Mouse (Mus musculus) neural tube, embryonic 12.5 days (tissue): ENCODE data around the gene Aox4. TPM values are rescaled to one million over a fixed set of nuclear protein-coding genes. Genes with fewer than 3 reads are reported as not detected.

Source experiments
- ATAC-seq: fragments of 200-750 bp; cut with Nextera tagmentation; 2 replicates; pipeline ENCODE4 v1.8.0; 2017; ENCODE audit warnings: low read depth, mild to moderate bottlenecking, moderate TSS enrichment, moderate library complexity; ENCODE audit not compliant: low FRiP score
- H3K27ac ChIP-seq: fragments of 300-500 bp; sonication (generic); 2 replicates; pipeline ENCODE4 v1.5.1; 2016
- H3K27me3 ChIP-seq: fragments of 300-500 bp; sonication (generic); replicated peaks from 2 replicates; pipeline ENCODE4 v1.6.1; 2016; ENCODE audit warnings: mild to moderate bottlenecking
- H3K36me3 ChIP-seq: fragments of 300-500 bp; sonication (generic); 2 replicates; pipeline ENCODE4 v1.6.1; 2016; ENCODE audit warnings: mild to moderate bottlenecking
- H3K4me1 ChIP-seq: fragments of 300-500 bp; sonication (generic); 2 replicates; pipeline ENCODE4 v1.6.1; 2016
- H3K4me2 ChIP-seq: fragments of 300-500 bp; sonication (generic); replicated peaks from 2 replicates; pipeline ENCODE4 v1.6.1; 2016; ENCODE audit warnings: mild to moderate bottlenecking
- H3K4me3 ChIP-seq: fragments of 300-500 bp; sonication (generic); 2 replicates; pipeline ENCODE4 v1.5.1; 2016
- H3K9ac ChIP-seq: fragments of 300-500 bp; sonication (generic); 2 replicates; pipeline ENCODE4 v1.6.1; 2016; ENCODE audit warnings: mild to moderate bottlenecking
- H3K9me3 ChIP-seq: fragments of 300-500 bp; sonication (generic); 2 replicates; pipeline ENCODE4 v1.6.1; 2016; ENCODE audit warnings: mild to moderate bottlenecking
- WGBS: fragments of 180-500 bp; shearing (Covaris S2); methylation state at CpG from one replicate; pipeline ENCODE4 v1.1.7; 2016; 5-methylcytosine and 5-hydroxymethylcytosine counted together
- polyA plus RNA-seq: library from polyadenylated mRNA; unstranded; fragments of >200 nt; fragmentation: Nextera tagmentation; extraction: Ambion mirVana; gene quantifications from 2 replicates; pipeline ENCODE4 v1.2.1, GENCODE M21; 2016

Gene Aox4
- polyA plus RNA-seq, result 0.22 and 0.23 TPM in 2 replicates

DNA sequence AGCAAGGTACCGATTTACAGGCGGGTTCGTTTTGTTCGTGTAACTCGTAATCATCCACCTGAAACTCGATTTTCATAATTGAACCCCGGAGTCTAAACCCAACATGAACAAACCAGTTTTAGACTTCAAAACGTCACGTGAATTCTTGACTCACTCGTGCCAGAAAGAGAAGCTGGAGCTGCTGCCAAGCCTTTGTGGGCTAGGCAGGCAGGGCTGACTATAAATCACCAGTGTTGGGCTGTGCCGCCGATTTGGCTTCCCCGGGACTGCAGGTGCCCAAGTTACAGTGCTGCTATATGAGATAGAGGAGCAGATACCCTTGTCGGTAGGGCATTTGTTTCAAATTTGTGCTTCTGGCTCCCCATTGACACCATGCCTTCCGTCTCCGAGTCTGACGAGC lies at the start of gene Aox4:
Gene Aox4, plus strand, starts transcription at position 195 of the 400 bp plus-strand sequence.
- Histone ChIP-seq H3K27ac (no peak within 1 kb of the TSS), H3K4me1 (no peaks in the 10 kb centered on the region), H3K9me3 (no peaks in the 10 kb centered on the region), H3K4me2 (no peak within 1 kb of the TSS), H3K9ac (no peak within 1 kb of the TSS), H3K36me3 (no peaks in the 10 kb centered on the region), H3K4me3 (no peak within 1 kb of the TSS), H3K27me3 (no peaks in the 10 kb centered on the region)
- ATAC-seq, result peak; percentile 33; the same call in 1 of the 2 replicates
- 66% methylated on average over 17 of the region's 17 CpGs for WGBS

DNA sequence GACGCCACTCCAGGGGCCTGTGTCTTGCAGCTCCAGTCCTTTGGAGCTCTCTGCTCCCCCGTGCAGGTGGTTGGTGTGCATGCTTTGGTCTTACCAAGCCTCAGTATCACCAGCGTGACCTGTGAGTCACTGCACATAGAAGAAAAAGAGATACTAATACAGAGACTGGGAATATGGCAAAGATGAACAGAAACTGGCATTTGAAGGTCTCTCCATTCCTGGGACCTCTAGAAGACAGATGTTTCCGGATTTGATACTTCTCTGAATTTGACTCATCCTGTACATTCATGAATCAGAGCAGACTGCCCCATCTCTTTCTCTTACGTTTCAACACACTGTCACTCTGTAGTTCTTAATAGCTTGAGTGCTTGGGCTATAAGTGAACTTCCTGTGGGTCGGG lies 40.3 kb upstream of the Aox4 start:
- no peak overlapping the region for H3K4me3 ChIP-seq

DNA sequence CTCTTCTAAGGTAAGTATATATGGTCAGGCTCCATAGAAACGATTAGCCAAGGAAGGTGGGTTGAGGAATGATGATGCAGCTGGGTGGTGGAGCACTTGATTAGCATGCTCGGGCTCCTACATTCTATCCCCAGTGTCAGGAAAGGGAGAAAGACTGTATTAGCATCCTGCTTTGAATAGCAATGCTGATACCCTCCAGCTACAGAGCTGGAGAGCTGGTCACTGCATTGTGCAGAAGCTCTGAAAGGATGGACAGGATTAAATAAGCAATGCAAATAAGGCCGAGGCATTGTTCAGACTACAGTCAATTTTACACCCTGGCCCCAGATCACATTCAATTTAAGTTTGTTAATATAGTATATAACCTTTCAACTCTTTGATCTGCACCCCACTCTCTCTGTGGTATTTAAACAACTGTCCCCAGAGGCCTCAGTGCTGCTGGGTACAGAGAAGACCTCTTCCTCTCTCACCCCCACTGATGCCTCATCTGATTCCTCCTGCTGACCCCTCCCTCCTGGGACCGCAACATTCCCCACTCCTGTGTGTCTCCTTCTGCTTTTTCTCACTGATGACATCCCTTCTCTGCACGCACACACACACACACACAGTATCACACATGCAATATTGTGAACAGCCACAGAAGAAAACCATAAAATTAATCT lies 21.6 kb upstream of the Aox4 start:
- H3K27me3 ChIP-seq, result no peaks in the 10 kb centered on the region
- H3K4me3 ChIP-seq, result no peak overlapping the region
- H3K27ac ChIP-seq, result no peak overlapping the region
- no peak overlapping the region for H3K9ac ChIP-seq
- no peaks in the 10 kb centered on the region for H3K4me1 ChIP-seq
- WGBS, result 50% methylated on average over 5 of the region's 5 CpGs
- H3K9me3 ChIP-seq, result no peaks in the 10 kb centered on the region
- ATAC-seq, result no peak
- no peak overlapping the region for H3K4me2 ChIP-seq
- H3K36me3 ChIP-seq, result no peaks in the 10 kb centered on the region

More for the DNA sequence above, 40.3 kb upstream of the Aox4 start:
- Histone ChIP-seq H3K4me2 (no peak overlapping the region), H3K9ac (no peak overlapping the region), H3K9me3 (no peaks in the 10 kb centered on the region), H3K36me3 (no peaks in the 10 kb centered on the region), H3K27ac (no peak overlapping the region), H3K4me1 (no peaks in the 10 kb centered on the region), H3K27me3 (no peaks in the 10 kb centered on the region)
- no peak for ATAC-seq
- WGBS, result 79% methylated on average over 6 of the region's 6 CpGs

DNA sequence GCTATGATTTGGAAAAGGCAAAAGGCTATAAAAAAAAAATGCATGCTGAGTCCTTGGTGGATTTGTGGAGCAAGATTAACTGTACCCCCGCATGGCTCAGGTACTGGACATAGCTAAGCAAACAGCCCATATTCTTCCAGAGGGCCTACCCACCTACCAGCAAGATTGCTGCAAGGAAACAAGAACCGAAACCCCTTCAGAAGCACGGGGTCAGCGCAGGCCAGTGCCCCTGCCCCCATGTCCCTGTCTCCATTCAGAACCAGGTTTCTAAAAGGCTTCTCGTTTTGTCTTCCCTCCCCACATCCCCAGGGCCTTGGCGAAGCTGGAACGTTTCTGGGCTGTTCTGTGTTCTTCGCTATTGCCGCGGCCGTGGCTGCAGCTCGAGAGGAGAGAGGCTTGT lies 15.9 kb upstream of the Aox4 start:
- peaks cover 6% of the 10 kb centered on the region; the same call in 1 of the 2 replicates for H3K4me1 ChIP-seq
- H3K4me3 ChIP-seq, result no peak overlapping the region
- H3K9me3 ChIP-seq, result no peaks in the 10 kb centered on the region
- H3K27me3 ChIP-seq, result no peaks in the 10 kb centered on the region
- no peak overlapping the region for H3K9ac ChIP-seq
- H3K36me3 ChIP-seq, result no peaks in the 10 kb centered on the region
- 74% methylated on average over 12 of the region's 12 CpGs for WGBS
- no peak overlapping the region for H3K27ac ChIP-seq
- no peak overlapping the region for H3K4me2 ChIP-seq
- no peak for ATAC-seq

DNA sequence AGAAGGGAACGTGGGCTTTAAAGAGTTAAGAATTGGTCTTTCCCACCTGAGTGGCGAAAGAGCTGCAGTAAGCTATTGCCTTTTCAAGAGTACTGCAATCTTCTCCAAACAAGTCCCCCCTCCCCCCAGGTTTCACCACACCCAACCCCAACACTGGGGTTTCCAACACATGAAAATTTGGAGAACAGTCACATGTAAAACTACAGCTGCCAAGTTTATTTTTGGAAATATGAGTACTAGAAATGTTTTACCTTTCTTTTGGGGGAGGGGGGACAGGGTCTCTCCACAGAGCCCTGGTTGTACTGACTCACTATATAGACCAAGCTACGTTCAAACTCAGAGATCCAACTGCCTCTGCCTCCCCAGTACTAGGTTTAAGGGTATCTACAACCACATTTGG lies 15.2 kb upstream of the Aox4 start:
- no peak overlapping the region for H3K27ac ChIP-seq
- no peaks in the 10 kb centered on the region for H3K9me3 ChIP-seq
- H3K27me3 ChIP-seq, result no peaks in the 10 kb centered on the region
- no peak overlapping the region for H3K9ac ChIP-seq
- H3K4me2 ChIP-seq, result 0 out of 2 replicates have a peak overlapping the region, but pooled peaks have one; percentile 7
- H3K36me3 ChIP-seq, result no peaks in the 10 kb centered on the region
- H3K4me1 ChIP-seq, result peaks cover 6% of the 10 kb centered on the region; the same call in 1 of the 2 replicates
- 75% methylated on average over 3 of the region's 3 CpGs for WGBS
- no peak for ATAC-seq
- H3K4me3 ChIP-seq, result no peak overlapping the region

DNA sequence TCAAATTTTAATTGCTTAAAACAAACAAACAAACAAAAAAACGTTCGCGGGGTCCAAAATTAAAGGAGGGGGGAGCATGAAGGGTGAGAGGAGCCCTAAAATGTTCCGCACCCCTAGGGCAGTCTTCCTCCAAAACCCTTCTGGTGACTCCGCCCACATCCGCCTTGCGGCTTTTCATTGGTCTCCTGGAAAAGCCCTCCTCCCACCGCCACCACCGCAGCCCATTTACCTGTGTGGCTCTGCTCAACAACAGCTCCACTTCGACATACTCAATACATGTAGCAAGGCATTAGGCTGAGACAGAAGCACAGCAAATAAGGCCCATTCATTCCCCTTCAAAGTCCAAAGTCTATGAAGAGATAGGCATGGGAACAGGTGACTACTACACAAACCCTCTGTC lies 14.7 kb upstream of the Aox4 start:
- Histone ChIP-seq H3K4me1 (peaks cover 6% of the 10 kb centered on the region; the same call in 1 of the 2 replicates), H3K27ac (no peak overlapping the region), H3K9ac (no peak overlapping the region), H3K4me2 (0 out of 2 replicates have a peak overlapping the region, but pooled peaks have one; percentile 7), H3K36me3 (no peaks in the 10 kb centered on the region), H3K27me3 (no peaks in the 10 kb centered on the region), H3K4me3 (no peak overlapping the region), H3K9me3 (no peaks in the 10 kb centered on the region)
- WGBS, result 26% methylated on average over 10 of the region's 10 CpGs
- no peak for ATAC-seq

DNA sequence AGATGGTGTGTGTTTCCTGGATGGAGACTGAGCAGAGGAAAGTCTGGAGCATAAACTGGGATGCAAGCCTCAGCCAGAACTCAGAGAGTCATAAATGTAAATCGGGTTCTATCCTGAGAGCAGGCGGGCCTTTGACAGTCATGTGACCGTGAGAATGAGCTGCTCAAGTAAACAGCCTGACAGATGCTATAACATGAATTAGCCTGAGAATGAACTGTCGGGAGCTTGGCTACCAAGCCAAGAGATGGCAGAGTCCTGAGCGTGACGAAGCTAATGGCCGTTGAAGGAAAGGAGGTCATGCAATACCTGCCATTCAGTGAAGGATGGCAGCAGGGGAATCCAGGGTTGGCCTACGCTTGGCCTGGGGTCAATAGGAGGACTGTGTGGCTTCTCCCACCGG lies 13.2 kb upstream of the Aox4 start:
- Histone ChIP-seq H3K27ac (no peak overlapping the region), H3K27me3 (no peaks in the 10 kb centered on the region), H3K36me3 (no peaks in the 10 kb centered on the region), H3K9ac (no peak overlapping the region), H3K4me3 (no peak overlapping the region), H3K4me1 (peaks cover 6% of the 10 kb centered on the region; the same call in 1 of the 2 replicates), H3K4me2 (no peak overlapping the region), H3K9me3 (no peaks in the 10 kb centered on the region)
- ATAC-seq, result no peak
- 31% methylated on average over 9 of the region's 9 CpGs for WGBS

DNA sequence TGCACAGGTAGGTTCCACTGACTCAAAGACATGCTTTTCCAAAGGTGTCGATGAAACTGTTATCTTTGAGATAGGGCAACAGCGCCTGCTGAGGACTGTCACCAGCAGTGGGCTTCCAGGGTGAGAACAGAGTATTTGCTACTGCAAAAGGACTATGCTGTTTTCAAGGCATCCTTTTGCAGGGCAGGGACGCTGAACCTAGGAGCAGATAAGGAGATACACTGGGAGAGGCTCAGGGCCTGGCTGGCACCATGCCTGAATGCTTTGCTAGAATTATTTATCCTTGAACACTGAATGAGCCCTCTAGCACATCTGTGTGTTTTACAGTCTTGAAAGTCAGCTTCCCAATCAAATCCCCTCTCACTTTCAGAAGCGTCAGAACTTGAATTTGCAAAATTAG lies 11.8 kb upstream of the Aox4 start:
- Histone ChIP-seq H3K4me3 (no peak overlapping the region), H3K36me3 (no peaks in the 10 kb centered on the region)
- WGBS, result 87% methylated on average over 4 of the region's 4 CpGs

DNA sequence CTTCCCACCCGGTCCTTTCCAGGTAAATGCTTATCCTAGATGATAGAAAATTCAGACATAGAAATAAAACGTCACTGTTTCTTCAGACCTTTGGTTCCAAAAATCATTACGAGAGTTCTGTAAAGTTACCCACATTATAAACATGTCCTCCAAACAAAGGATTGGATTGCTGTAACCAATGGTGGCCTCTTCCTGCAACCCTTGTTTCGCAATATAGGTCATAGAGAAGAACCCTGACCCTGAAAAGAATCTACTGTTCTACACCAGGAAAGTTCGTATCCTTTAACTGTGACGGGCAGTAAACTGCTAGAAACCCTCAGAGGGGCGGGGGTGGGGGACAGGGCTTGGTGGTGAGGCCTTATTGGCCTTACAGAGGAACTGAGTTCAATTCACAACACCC lies 2.6 kb downstream of the Aox4 start:
- Histone ChIP-seq H3K9ac (no peak overlapping the region), H3K4me1 (no peaks in the 10 kb centered on the region), H3K4me2 (no peak overlapping the region), H3K27ac (no peak overlapping the region), H3K36me3 (no peaks in the 10 kb centered on the region), H3K27me3 (no peaks in the 10 kb centered on the region), H3K9me3 (no peaks in the 10 kb centered on the region), H3K4me3 (no peak overlapping the region)
- 75% methylated on average over 7 of the region's 7 CpGs for WGBS
- ATAC-seq, result no peak

More for the DNA sequence above, 11.8 kb upstream of the Aox4 start:
- Histone ChIP-seq H3K4me2 (no peak overlapping the region), H3K27ac (no peak overlapping the region), H3K27me3 (no peaks in the 10 kb centered on the region), H3K9ac (no peak overlapping the region), H3K4me1 (peaks cover 6% of the 10 kb centered on the region; the same call in 1 of the 2 replicates), H3K9me3 (no peaks in the 10 kb centered on the region)
- ATAC-seq, result no peak

DNA sequence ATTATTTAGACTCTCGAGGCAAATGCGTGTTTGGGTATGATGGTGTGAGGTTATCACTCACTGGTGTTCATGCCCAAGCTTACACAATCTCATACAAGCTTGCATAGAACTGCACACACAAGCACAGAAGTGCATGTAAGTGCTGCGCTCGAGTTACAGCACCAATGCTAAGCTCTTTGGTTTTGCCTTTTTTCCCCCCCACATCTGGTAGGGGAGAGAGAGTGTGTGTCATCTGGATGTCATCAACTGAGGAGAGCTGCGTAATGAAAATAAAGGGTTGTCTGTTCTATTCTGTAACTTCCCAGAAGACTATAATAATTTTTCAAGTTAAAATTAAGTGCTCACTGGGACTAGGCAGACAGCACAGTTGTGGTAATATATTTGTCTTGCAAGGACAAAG lies 3.6 kb downstream of the Aox4 start:
- Histone ChIP-seq H3K4me2 (no peak overlapping the region), H3K9ac (no peak overlapping the region), H3K9me3 (no peaks in the 10 kb centered on the region), H3K4me3 (no peak overlapping the region), H3K27me3 (no peaks in the 10 kb centered on the region), H3K4me1 (no peaks in the 10 kb centered on the region), H3K36me3 (no peaks in the 10 kb centered on the region), H3K27ac (no peak overlapping the region)
- no peak for ATAC-seq
- 81% methylated on average over 5 of the region's 5 CpGs for WGBS

DNA sequence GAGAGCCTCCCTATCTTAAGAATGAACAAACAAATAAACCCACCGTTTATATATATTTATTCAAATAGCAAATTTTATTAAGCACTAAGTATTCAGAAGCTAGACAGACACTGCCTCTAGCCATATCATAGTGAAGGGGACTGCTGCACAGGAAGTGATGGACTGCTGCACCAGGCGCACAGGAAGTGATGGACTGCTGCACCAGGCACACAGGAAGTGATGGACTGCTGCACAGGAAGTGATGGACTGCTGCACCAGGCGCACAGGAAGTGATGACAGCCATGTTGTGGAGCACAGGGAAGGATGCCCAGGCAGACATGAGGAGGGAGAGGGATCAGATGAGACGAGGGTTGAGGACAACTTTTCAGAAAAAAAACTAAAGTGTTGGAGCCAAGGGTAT lies 5.2 kb downstream of the Aox4 start:
- no peaks in the 10 kb centered on the region for H3K27me3 ChIP-seq
- H3K4me3 ChIP-seq, result no peak overlapping the region
- H3K4me1 ChIP-seq, result no peaks in the 10 kb centered on the region
- H3K9ac ChIP-seq, result no peak overlapping the region
- no peak overlapping the region for H3K4me2 ChIP-seq
- 94% methylated on average over 4 of the region's 4 CpGs for WGBS
- H3K27ac ChIP-seq, result no peak overlapping the region
- no peak for ATAC-seq
- no peaks in the 10 kb centered on the region for H3K36me3 ChIP-seq
- H3K9me3 ChIP-seq, result no peaks in the 10 kb centered on the region

DNA sequence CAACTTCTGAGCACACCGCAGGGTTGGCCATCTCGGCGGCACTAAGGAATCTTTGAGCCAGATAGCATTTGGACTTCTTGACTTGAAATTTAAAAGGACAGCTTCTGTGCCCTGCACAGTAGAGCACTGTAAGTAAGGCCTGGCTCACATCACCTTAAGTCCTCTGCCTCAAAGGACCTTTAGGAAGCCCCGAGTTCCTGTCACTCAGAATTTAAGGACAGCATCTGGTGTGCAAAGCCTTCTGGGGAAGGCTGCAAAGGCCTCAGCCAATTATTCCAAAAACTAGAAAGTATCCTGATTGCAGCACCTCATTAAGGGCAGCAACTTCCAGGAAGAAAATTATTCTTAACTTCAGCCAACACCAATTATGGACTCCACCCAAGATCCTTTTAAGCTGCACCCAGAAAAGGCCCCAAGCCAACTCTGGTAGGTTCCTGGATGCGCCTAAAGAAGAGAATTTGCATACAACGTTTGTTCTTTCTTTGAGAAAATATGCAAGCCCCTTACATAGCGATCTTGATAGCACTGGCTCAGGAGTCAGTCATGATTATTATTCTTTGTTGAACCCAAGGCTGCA lies 5.8 kb downstream of the Aox4 start:
- no peaks in the 10 kb centered on the region for H3K27me3 ChIP-seq
- 91% methylated on average over 7 of the region's 7 CpGs for WGBS
- no peak overlapping the region for H3K4me3 ChIP-seq
- no peak overlapping the region for H3K27ac ChIP-seq
- H3K4me2 ChIP-seq, result no peak overlapping the region
- H3K9ac ChIP-seq, result no peak overlapping the region
- ATAC-seq, result no peak
- H3K4me1 ChIP-seq, result no peaks in the 10 kb centered on the region
- no peaks in the 10 kb centered on the region for H3K9me3 ChIP-seq
- H3K36me3 ChIP-seq, result no peaks in the 10 kb centered on the region

DNA sequence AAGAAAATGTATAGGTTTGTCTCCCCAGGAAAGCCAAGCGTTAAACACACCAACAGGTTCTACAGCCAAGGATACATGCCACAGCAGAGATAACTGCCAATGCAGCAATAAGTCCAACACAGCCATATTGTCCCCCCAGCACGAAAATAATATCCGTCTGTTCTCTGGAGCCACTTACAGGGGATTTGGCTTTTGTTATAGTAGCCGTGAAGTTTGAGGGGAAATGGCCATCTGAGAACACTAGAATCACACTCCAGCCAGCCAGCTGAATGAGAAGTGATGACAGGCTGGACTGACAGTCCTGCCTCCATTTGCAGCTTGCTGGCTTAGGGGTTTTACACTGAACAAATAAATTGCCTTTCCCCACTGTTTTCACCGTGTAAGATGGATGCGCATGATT lies 10.9 kb downstream of the Aox4 start:
- no peaks in the 10 kb centered on the region for H3K9me3 ChIP-seq
- no peak overlapping the region for H3K4me3 ChIP-seq
- no peaks in the 10 kb centered on the region for H3K27me3 ChIP-seq
- no peaks in the 10 kb centered on the region for H3K36me3 ChIP-seq
- no peak overlapping the region for H3K4me2 ChIP-seq
- H3K4me1 ChIP-seq, result no peaks in the 10 kb centered on the region
- H3K27ac ChIP-seq, result no peak overlapping the region
- no peak overlapping the region for H3K9ac ChIP-seq
- no peak for ATAC-seq
- 80% methylated on average over 6 of the region's 6 CpGs for whole genome bisulfite sequencing
